Mouse (Mus musculus) neural tube, embryonic 11.5 days (tissue): Measurements from ENCODE around the gene Insm1. TPM values are rescaled to one million over a fixed set of nuclear protein-coding genes. Genes with fewer than 3 reads are reported as not detected.

Source experiments
- ATAC-seq: fragments of 200-750 bp; cut with Nextera tagmentation; 2 replicates; pipeline ENCODE4 v1.8.0; 2017; ENCODE audit warnings: moderate number of reproducible peaks, mild to moderate bottlenecking, moderate TSS enrichment, moderate library complexity; ENCODE audit not compliant: insufficient read depth, low FRiP score, low TSS enrichment
- DNase-seq: peaks from one replicate; pipeline ENCODE4 v3.0.0-alpha.2; 2015; ENCODE audit warnings: low spot score
- H3K27ac ChIP-seq: fragments of 300-500 bp; sonication (generic); 2 replicates; pipeline ENCODE4 v1.5.1; 2014; ENCODE audit warnings: low read depth, mild to moderate bottlenecking, low read length
- H3K27me3 ChIP-seq: fragments of 300-500 bp; sonication (generic); 2 replicates; pipeline ENCODE4 v1.6.1; 2014; ENCODE audit warnings: mild to moderate bottlenecking, low read length, mixed read lengths; ENCODE audit not compliant: control insufficient read depth, insufficient read depth
- H3K36me3 ChIP-seq: fragments of 300-500 bp; sonication (generic); 2 replicates; pipeline ENCODE4 v1.6.1; 2014; ENCODE audit warnings: mild to moderate bottlenecking, low read length, moderate library complexity, mixed read lengths; ENCODE audit not compliant: control insufficient read depth, insufficient read depth
- H3K4me1 ChIP-seq: fragments of 300-500 bp; sonication (generic); 2 replicates; pipeline ENCODE4 v1.6.1; 2014; ENCODE audit warnings: low read length, mixed read lengths; ENCODE audit not compliant: control insufficient read depth, insufficient read depth
- H3K4me2 ChIP-seq: fragments of 300-500 bp; sonication (generic); 2 replicates; pipeline ENCODE4 v1.6.1; 2014; ENCODE audit warnings: low read depth, mild to moderate bottlenecking, moderate library complexity
- H3K4me3 ChIP-seq: fragments of 300-500 bp; sonication (generic); 2 replicates; pipeline ENCODE4 v1.5.1; 2014; ENCODE audit warnings: low read depth, low read length
- H3K9ac ChIP-seq: fragments of 300-500 bp; sonication (generic); 2 replicates; pipeline ENCODE4 v1.6.1; 2014; ENCODE audit warnings: mild to moderate bottlenecking, low read length
- H3K9me3 ChIP-seq: fragments of 300-500 bp; sonication (generic); 2 replicates; pipeline ENCODE4 v1.6.1; 2016; ENCODE audit warnings: low read length; ENCODE audit not compliant: control insufficient read depth
- WGBS: fragments of 180-500 bp; shearing (Covaris S2); extraction: QIAGEN DNeasy Blood & Tissue Kit; methylation state at CpG from one replicate; pipeline ENCODE4 v1.1.7; 2014; 5-methylcytosine and 5-hydroxymethylcytosine counted together
- polyA plus RNA-seq: library from polyadenylated mRNA; unstranded; fragments of >200 nt; fragmentation: Nextera tagmentation; extraction: Ambion mirVana; gene quantifications from 2 replicates; pipeline ENCODE4 v1.2.1, GENCODE M21; 2014

Gene Insm1
- polyA plus RNA-seq, 1 experiment from 2014 or later: 9.3 TPM

GRCm38 (mm10) chr2:146262966-146263365, 41.2 kb downstream of the Insm1 start:
- no peaks in the 10 kb centered on the region for H3K36me3 ChIP-seq
- H3K9ac ChIP-seq: no peak overlapping the region
- DNase-seq: no peak

GRCm38 (mm10) chr2:146265045-146265444, 43.3 kb downstream of the Insm1 start:
- DNase-seq (no peak), ATAC-seq (no peak)
- Histone ChIP-seq H3K4me3 (no peak overlapping the region), H3K9ac (no peak overlapping the region), H3K9me3 (no peaks in the 10 kb centered on the region), H3K27ac (no peak overlapping the region), H3K4me2 (no peak overlapping the region), H3K4me1 (peaks cover 13% of the 10 kb centered on the region; the same call in 1 of the 2 replicates), H3K36me3 (no peaks in the 10 kb centered on the region), H3K27me3 (peaks cover 8% of the 10 kb centered on the region; the same call in 1 of the 2 replicates)
- 76% methylated on average over 4 of the region's 4 CpGs for WGBS

More at GRCm38 (mm10) chr2:146262966-146263365, 41.2 kb downstream of the Insm1 start:
- H3K9me3 ChIP-seq: no peaks in the 10 kb centered on the region
- no peak overlapping the region for H3K27ac ChIP-seq
- ATAC-seq: no peak
- no peak overlapping the region for H3K4me2 ChIP-seq
- peaks cover 17% of the 10 kb centered on the region; the same call in 1 of the 2 replicates for H3K4me1 ChIP-seq
- H3K4me3 ChIP-seq: no peak overlapping the region
- H3K27me3 ChIP-seq: peaks cover 8% of the 10 kb centered on the region; the same call in 1 of the 2 replicates

GRCm38 (mm10) chr2:146266539-146266938, 44.8 kb downstream of the Insm1 start:
- Histone ChIP-seq H3K27ac (no peak overlapping the region), H3K9ac (no peak overlapping the region), H3K4me1 (peaks cover 7% of the 10 kb centered on the region; the same call in 1 of the 2 replicates), H3K27me3 (0 out of 2 replicates have a peak, but pooled peaks cover 5% of the 10 kb centered on the region), H3K4me3 (no peak overlapping the region), H3K4me2 (no peak overlapping the region), H3K9me3 (no peaks in the 10 kb centered on the region), H3K36me3 (no peaks in the 10 kb centered on the region)
- ATAC-seq (no peak), DNase-seq (no peak)
- 75% methylated on average over 3 of the region's 3 CpGs for WGBS
